Mouse (Mus musculus) megakaryocyte, embryonic 14.5 days (primary cell): ENCODE results near the gene Slc25a24.

Experiments
- FLI1 ChIP-seq: IDR thresholded peaks from 2 replicates; pipeline ENCODE4 v1.6.1; 2012; ENCODE audit warnings: low read length, inconsistent platforms, mixed read lengths
- GATA1 ChIP-seq: IDR thresholded peaks from 3 replicates; pipeline ENCODE4 v1.6.1; 2012; ENCODE audit warnings: mixed read lengths, low read length, inconsistent platforms, borderline replicate concordance

DNA sequence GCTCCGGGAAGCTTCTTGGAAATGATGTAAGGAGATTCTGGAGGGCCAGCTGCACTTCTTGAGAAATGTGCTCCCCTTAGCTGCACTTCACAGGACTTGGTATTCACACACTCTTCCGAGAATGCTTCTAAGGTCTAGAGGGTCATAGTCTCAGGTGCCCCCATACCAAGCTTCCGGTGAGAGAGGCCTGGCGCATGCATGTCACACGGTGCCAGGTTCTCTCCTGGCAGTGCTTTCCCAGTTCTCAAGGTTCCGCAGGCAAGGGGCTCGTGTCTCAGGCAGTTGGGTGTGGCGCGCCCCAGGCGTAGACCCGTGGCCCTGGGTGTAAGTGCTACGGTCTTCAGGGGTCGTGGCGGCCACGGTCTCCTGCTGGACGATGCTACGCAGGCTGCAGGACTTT, 42.8 kb upstream of the Slc25a24 start, which contains the start of gene Slc25a54:
- TF ChIP-seq GATA1 (no peak), FLI1 (no peak)
